Mouse (Mus musculus) midbrain, embryonic 16.5 days (tissue): ENCODE data around the gene Prr5l. TPM values are rescaled to one million over a fixed set of nuclear protein-coding genes. Genes with fewer than 3 reads are reported as not detected.

Experiments used
- ATAC-seq: fragments of 200-750 bp; cut with Nextera tagmentation; 2 replicates; pipeline ENCODE4 v1.8.0; 2017; ENCODE audit warnings: moderate TSS enrichment
- H3K27ac ChIP-seq: fragments of 300-500 bp; sonication (generic); 2 replicates; pipeline ENCODE4 v1.5.1; 2014; ENCODE audit warnings: mild to moderate bottlenecking, low read length, mixed read lengths
- H3K27me3 ChIP-seq: fragments of 300-500 bp; sonication (generic); 2 replicates; pipeline ENCODE4 v1.6.1; 2014; ENCODE audit warnings: low read depth, low read length, mixed read lengths; ENCODE audit not compliant: control insufficient read depth, insufficient read depth
- H3K36me3 ChIP-seq: fragments of 300-500 bp; sonication (generic); 2 replicates; pipeline ENCODE4 v1.6.1; 2014; ENCODE audit warnings: mild to moderate bottlenecking, low read length, moderate library complexity, mixed read lengths; ENCODE audit not compliant: control insufficient read depth, insufficient read depth
- H3K4me1 ChIP-seq: fragments of 300-500 bp; sonication (generic); 2 replicates; pipeline ENCODE4 v1.6.1; 2014; ENCODE audit warnings: mild to moderate bottlenecking, low read length, mixed read lengths; ENCODE audit not compliant: control insufficient read depth, insufficient read depth
- H3K4me2 ChIP-seq: fragments of 300-500 bp; sonication (generic); 2 replicates; pipeline ENCODE4 v1.6.1; 2014; ENCODE audit warnings: mild to moderate bottlenecking, low read length, mixed read lengths
- H3K4me3 ChIP-seq: fragments of 300-500 bp; sonication (generic); 2 replicates; pipeline ENCODE4 v1.5.1; 2014; ENCODE audit warnings: low read depth, mild to moderate bottlenecking, low read length, moderate library complexity, mixed read lengths
- H3K9ac ChIP-seq: fragments of 300-500 bp; sonication (generic); 2 replicates; pipeline ENCODE4 v1.6.1; 2014; ENCODE audit warnings: low read depth, low read length, mixed read lengths
- H3K9me3 ChIP-seq: fragments of 300-500 bp; sonication (generic); replicated peaks from 2 replicates; pipeline ENCODE4 v1.6.1; 2014; ENCODE audit warnings: mild to moderate bottlenecking, low read length, mixed read lengths; ENCODE audit not compliant: control insufficient read depth, poor library complexity, severe bottlenecking
- WGBS: fragments of 180-500 bp; shearing (Covaris S2); extraction: QIAGEN DNeasy Blood & Tissue Kit; methylation state at CpG from one replicate; pipeline ENCODE4 v1.1.7; 2014; 5-methylcytosine and 5-hydroxymethylcytosine counted together
- polyA plus RNA-seq: library from polyadenylated mRNA; unstranded; fragments of >200 nt; fragmentation: Nextera tagmentation; extraction: Ambion mirVana; gene quantifications from 2 replicates; pipeline ENCODE4 v1.2.1, GENCODE M21; 2015

The Prr5l gene
- 4.6 and 4.7 TPM in 2 replicates for polyA plus RNA-seq

DNA sequence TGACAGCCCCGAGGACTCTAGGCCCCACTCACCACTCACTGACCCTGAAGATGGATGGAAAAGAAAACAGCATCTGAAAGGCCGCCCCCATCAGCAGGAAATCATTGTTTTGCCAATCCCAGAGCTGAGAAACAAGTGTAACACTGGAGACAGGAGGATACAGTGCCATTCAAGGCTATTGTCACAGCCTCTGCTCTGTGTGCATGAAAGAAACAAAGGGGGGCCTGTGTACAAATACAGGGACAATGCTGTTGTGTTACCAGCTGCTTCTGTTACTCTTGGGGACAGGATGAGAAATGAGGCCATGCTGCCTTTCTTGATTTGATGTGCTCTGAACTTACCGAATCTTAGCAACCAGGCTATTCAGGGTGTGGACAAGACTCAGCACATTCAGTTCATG lies at the start of gene Prr5l:
TSS of gene Prr5l (minus strand) at position 30 of the 400 bp plus-strand sequence.
- ATAC-seq: no peak
- no peak within 1 kb of the TSS for H3K27ac ChIP-seq
- H3K4me2 ChIP-seq: no peak within 1 kb of the TSS
- H3K4me3 ChIP-seq: no peak within 1 kb of the TSS
- H3K27me3 ChIP-seq: no peaks in the 10 kb centered on the region
- no peaks in the 10 kb centered on the region for H3K9me3 ChIP-seq
- 31% methylated on average over 3 of the region's 3 CpGs for WGBS
- H3K4me1 ChIP-seq: peaks cover 8% of the 10 kb centered on the region
- H3K36me3 ChIP-seq: no peaks in the 10 kb centered on the region
- H3K9ac ChIP-seq: no peak within 1 kb of the TSS

DNA sequence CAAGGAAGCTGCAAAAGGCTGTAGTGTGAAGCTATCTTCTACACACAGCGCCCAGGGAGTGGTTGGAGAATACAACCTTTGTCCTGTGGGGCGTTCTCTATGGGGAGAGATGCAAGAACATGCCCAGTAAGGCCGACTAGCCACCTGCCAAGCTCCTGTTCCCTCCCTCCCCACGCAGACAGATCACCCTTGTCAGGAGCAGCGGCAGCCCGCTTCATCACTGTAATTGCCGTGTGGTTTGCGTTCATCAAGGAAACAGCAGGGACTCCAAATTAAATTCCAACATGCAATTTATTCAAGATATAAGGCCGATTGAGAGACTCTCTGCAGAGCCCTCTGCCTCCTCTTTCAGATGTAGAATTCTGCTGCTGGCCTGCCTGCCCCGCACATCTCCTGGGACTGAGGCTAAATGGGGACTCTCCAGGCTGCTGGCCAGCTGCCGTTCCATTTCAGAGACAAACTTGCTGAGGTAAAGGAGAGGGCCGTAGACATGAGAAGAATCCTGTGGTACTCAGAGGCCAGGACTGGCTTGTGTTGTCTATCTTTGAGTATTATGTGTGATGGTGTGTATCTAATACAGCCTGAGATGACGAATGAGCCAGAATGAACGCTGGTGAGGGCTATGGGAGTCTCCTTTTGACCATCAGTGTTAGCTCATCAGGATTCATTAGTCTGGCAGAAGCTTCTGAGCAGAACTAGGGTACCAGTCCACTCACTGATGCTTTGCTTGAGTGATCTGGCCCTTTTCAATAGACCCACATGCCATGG lies 49.5 kb upstream of the Prr5l start:
- H3K4me3 ChIP-seq: no peak overlapping the region
- peak overlapping the region; percentile 50 for H3K27ac ChIP-seq
- H3K4me1 ChIP-seq: peaks cover 6% of the 10 kb centered on the region; the same call in 1 of the 2 replicates
- ATAC-seq: peak; percentile 45; the same call in 1 of the 2 replicates
- H3K9ac ChIP-seq: no peak overlapping the region; the same call in 1 of the 2 replicates
- no peaks in the 10 kb centered on the region for H3K27me3 ChIP-seq
- WGBS: 53% methylated on average over 14 of the region's 14 CpGs
- no peak overlapping the region for H3K4me2 ChIP-seq
- H3K9me3 ChIP-seq: no peaks in the 10 kb centered on the region
- H3K36me3 ChIP-seq: no peaks in the 10 kb centered on the region

DNA sequence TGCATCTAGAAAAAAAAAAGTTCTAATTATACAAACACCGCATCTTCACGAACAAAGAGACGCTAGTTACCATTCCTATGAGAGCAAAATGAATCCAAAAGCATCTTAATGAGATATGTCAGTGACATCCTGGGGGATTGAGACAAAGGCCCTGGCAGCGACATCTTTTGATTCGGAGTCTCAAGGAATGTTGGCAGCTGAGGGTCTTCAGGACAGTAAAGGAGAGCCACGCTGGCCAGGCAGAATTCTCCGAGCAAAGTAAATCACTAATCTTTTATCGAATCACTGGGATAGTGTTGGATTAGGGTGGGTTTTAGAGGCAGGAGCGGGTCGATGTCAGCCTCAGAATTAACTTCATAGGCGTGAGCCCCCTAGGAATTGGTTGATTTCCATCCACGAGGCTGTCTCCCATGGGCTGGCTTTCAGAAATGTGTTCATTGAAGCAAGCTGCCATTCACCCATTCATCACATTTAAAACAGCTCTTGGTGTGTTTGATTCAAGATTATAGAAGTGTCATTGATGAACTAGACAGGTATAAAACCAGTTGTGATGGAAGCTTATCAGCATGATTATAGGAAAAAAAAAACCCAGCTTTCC lies 42.9 kb upstream of the Prr5l start:
- H3K4me3 ChIP-seq: no peak overlapping the region
- H3K4me2 ChIP-seq: peak overlapping the region; percentile 12; the same call in 1 of the 2 replicates
- peaks cover 3% of the 10 kb centered on the region; the same call in 1 of the 2 replicates for H3K4me1 ChIP-seq
- WGBS: 18% methylated on average over 12 of the region's 12 CpGs
- ATAC-seq: no peak
- no peak overlapping the region for H3K27ac ChIP-seq
- H3K36me3 ChIP-seq: no peaks in the 10 kb centered on the region
- no peaks in the 10 kb centered on the region for H3K27me3 ChIP-seq
- H3K9me3 ChIP-seq: no peaks in the 10 kb centered on the region
- 0 out of 2 replicates have a peak overlapping the region, but pooled peaks have one; percentile 28 for H3K9ac ChIP-seq

DNA sequence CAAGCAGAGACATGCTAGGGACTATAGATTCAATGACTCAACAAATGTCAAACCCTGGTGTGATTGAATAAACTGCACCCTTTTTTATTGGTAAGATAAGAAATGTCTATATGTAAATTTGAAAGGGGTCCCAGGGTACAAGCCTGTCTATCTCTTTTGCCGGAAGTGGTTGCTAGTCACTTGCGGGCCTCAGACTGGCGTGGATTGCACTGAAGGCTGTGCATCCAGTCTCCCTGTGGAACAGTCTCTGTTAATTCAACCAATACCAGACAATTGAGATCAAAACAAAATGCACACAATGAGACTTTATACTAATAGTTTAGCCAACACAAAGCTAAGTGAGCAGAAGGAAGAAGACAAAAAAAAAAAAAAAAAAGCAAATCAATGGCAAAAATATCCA lies 42.4 kb upstream of the Prr5l start:
- no peak for ATAC-seq
- H3K27me3 ChIP-seq: no peaks in the 10 kb centered on the region
- no peaks in the 10 kb centered on the region for H3K9me3 ChIP-seq
- 45% methylated on average over 3 of the region's 3 CpGs for WGBS
- no peaks in the 10 kb centered on the region for H3K36me3 ChIP-seq
- no peak overlapping the region for H3K4me3 ChIP-seq
- H3K4me1 ChIP-seq: peaks cover 7% of the 10 kb centered on the region
- H3K27ac ChIP-seq: no peak overlapping the region
- H3K9ac ChIP-seq: no peak overlapping the region
- no peak overlapping the region for H3K4me2 ChIP-seq

DNA sequence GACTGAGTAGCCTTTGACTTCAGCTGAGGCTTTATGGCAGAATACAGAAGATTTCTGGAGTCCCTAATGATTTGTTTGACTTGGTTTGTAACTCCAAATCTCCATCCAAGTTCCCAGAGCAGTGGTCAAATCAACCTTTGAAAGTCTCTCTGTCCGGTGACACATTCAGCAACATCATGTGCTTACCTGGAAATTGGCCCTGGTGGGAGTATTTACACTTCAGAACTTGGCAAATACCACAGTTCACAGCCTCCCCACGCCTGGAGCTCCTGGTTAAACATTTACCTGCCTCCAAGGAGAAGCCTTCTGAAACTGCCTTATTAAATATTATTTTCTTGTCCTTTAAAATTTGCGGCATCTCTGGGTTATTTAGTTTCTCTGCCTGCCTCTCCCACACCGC lies 40.4 kb upstream of the Prr5l start:
- Histone ChIP-seq H3K27me3 (no peaks in the 10 kb centered on the region), H3K4me1 (peaks cover 7% of the 10 kb centered on the region), H3K9ac (no peak overlapping the region), H3K4me3 (no peak overlapping the region), H3K4me2 (no peak overlapping the region), H3K36me3 (no peaks in the 10 kb centered on the region), H3K27ac (no peak overlapping the region), H3K9me3 (no peaks in the 10 kb centered on the region)
- WGBS: 86% methylated on average over 4 of the region's 4 CpGs
- ATAC-seq: no peak

DNA sequence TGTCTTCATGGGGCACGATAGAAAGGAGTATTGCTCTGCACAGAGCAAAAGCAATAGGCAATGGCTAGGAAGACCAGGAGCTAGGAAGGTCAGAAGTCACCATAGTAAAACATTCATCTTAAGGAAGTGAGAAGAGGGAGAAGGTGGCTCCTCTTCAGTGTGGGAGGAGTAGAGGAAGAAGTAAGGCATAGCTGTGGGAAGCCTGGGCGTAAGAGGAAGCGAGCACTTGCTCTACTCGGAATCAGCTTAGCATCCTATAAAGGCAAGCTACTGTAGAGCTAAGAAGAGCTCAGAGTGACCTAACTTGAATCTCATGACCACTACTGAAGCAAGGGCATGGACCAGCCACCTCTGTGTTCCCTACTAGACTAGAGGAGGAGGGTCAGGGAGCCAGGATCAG lies 39.5 kb upstream of the Prr5l start:
- Histone ChIP-seq H3K27me3 (no peaks in the 10 kb centered on the region), H3K4me1 (peaks cover 7% of the 10 kb centered on the region), H3K9ac (no peak overlapping the region), H3K4me2 (no peak overlapping the region), H3K27ac (no peak overlapping the region), H3K36me3 (no peaks in the 10 kb centered on the region), H3K4me3 (no peak overlapping the region), H3K9me3 (no peaks in the 10 kb centered on the region)
- no peak for ATAC-seq
- WGBS: 96% methylated on average over 4 of the region's 4 CpGs

DNA sequence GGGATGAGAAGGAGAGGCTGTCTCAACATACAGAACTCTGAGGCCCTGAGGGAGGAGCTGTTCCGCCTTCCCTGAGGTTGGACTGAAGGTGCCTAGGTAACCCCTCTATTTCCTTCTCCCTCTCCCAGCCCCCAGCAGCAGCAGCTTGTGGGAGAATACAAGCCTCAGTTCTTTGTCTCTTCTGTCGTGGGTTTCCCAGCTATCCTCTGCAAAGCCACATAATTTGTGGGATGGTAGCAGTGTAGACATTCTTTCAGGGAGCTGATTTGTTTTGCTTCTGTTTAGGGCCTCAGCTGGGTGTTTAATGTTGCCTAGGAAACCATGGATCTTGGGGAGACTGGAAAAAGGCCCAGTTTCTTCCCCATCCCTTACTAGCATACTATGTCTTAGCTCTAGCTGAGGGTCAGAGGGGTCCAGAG lies 37.3 kb upstream of the Prr5l start:
- Histone ChIP-seq H3K4me1 (peaks cover 4% of the 10 kb centered on the region), H3K9ac (no peak overlapping the region), H3K27ac (peak overlapping the region; percentile 1; the same call in 1 of the 2 replicates), H3K4me3 (no peak overlapping the region), H3K9me3 (no peaks in the 10 kb centered on the region), H3K4me2 (no peak overlapping the region), H3K36me3 (no peaks in the 10 kb centered on the region), H3K27me3 (no peaks in the 10 kb centered on the region)
- WGBS: 30% methylated on average over 2 of the region's 2 CpGs
- no peak for ATAC-seq

DNA sequence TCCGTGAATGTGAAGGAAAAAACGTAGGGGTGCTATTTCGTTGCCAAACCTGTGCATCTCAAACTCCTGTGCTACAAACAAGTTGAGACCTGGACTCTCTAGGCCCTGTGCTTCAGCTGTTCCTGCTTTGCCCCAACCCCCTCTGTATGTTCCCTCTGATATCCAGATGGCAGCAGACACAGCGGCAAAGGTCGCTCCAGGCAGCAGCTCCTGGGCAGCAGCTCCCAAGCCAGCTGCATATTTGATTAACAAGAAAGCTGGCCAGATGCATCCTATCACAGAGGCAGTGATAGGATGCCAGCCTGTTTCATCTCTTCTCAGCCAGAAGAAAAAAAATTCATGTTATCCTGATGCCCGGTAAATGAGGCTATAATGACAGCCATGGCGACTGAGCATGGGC lies 35.7 kb upstream of the Prr5l start:
- Histone ChIP-seq H3K36me3 (no peaks in the 10 kb centered on the region), H3K27ac (peak overlapping the region; percentile 37; the same call in 1 of the 2 replicates), H3K9me3 (no peaks in the 10 kb centered on the region), H3K4me1 (peaks cover 4% of the 10 kb centered on the region), H3K4me3 (no peak overlapping the region), H3K27me3 (no peaks in the 10 kb centered on the region), H3K4me2 (no peak overlapping the region), H3K9ac (no peak overlapping the region)
- 65% methylated on average over 7 of the region's 7 CpGs for WGBS
- peak; percentile 66; the same call in 1 of the 2 replicates for ATAC-seq
